Mouse (Mus musculus): ENCODE measurements around the gene Stk16. TPM values are rescaled to one million over a fixed set of nuclear protein-coding genes. Genes with fewer than 3 reads are reported as not detected.

The Stk16 gene
- total and polyA plus RNA-seq, 3 experiments, result 48.6 to 67.3 (median 60.6) TPM

GRCm38 (mm10) chr1:75191622-75192402, 18.8 kb upstream of the Stk16 start, which contains the start of the genes Ankzf1 and Atg9a (continued):
- TF ChIP-seq MYC (IDR thresholded peaks at IDR 0.05; ENCODE audit: low read depth, low read length) (peak; percentile 75; the same call in 1 of the 2 replicates), NRF1 (IDR thresholded peaks at IDR 0.05; ENCODE audit: low read depth, low read length) (peak; percentile 62), USF2 (conservative IDR thresholded peaks at IDR 0.05; ENCODE audit: low read depth, low read length) (no peak), MEF2A (IDR thresholded peaks at IDR 0.05; ENCODE audit: borderline replicate concordance, low read depth, low read length) (peak; percentile 52; the same call in 1 of the 2 replicates), RCOR1 (conservative IDR thresholded peaks at IDR 0.05; ENCODE audit: low read depth, low read length) (no peak), ZNF384 (IDR thresholded peaks at IDR 0.05; ENCODE audit: low read depth, low read length) (no peak), CHD1 (IDR thresholded peaks at IDR 0.05; ENCODE audit: low read depth, low read length) (no peak), NELFE (IDR thresholded peaks at IDR 0.05; ENCODE audit: low read depth, low read length) (peak; percentile 78), PAX5 (IDR thresholded peaks at IDR 0.05; ENCODE audit: low read length) (no peak), ZC3H11A (IDR thresholded peaks at IDR 0.05; ENCODE audit: low read depth, low read length) (no peak), EP300 (IDR thresholded peaks at IDR 0.05; ENCODE audit: low read length) (no peak), SMC3 (IDR thresholded peaks at IDR 0.05; ENCODE audit: low read depth, low read length) (no peak), KAT2A (IDR thresholded peaks at IDR 0.05; ENCODE audit: insufficient replicate concordance, low read length) (peak; percentile 51; the same call in 1 of the 2 replicates), ELF1 (IDR thresholded peaks at IDR 0.05; ENCODE audit: low read depth, low read length) (peak; percentile 67; the same call in 1 of the 2 replicates)

GRCm38 (mm10) chr1:75192452-75192851, 18.2 kb upstream of the Stk16 start:
- dilution Hi-C loops (cut with MboI; ENCODE audit: extremely low pct_ligation_motif_present, extremely low pct_unique_long_range_greater_than_20kb, low sequenced_read_pairs), result no loop called here
- no peaks in the 10 kb centered on the region for H3K9me3 ChIP-seq (replicated peaks; ENCODE audit: low read length)
- no peaks in the 10 kb centered on the region for H3K27me3 ChIP-seq (replicated peaks)
- H3K4me3 ChIP-seq (replicated peaks in 1 of 3; ENCODE audit: low read depth in 2 of 3, low read length in 2 of 3, poor library complexity in 1 of 3), result peak overlapping the region; percentile 89 to 98 (median 97)
- in situ Hi-C loops (cut with MboI; ENCODE audit: low pct_ligation_motif_present, low pct_unique_long_range_greater_than_20kb, low sequenced_read_pairs), result no loop called here
- peak overlapping the region; percentile 93 for H3K27ac ChIP-seq (ENCODE audit: insufficient read depth, low read depth)
- H3K79me2 ChIP-seq (replicated peaks; ENCODE audit: control insufficient read depth, extremely low read depth, insufficient read depth, poor library complexity, severe bottlenecking), result no peaks in the 10 kb centered on the region
- TF ChIP-seq ZMIZ1 (IDR thresholded peaks at IDR 0.05; ENCODE audit: low read depth, low read length), result 0 out of 2 replicates have a peak, but pooled peaks have one; percentile 71
- peak; percentile 92; the same call in 1 of the 2 replicates for TF ChIP-seq CHD1 (IDR thresholded peaks at IDR 0.05; ENCODE audit: low read depth, low read length)
- peak; percentile 51 for TF ChIP-seq SIN3A (IDR thresholded peaks at IDR 0.05; ENCODE audit: low read length)
- no peak for TF ChIP-seq E2F4 (IDR thresholded peaks at IDR 0.05; ENCODE audit: insufficient replicate concordance, low read depth, low read length)
- no peak for TF ChIP-seq POLR2A (IDR thresholded peaks at IDR 0.05; ENCODE audit: low read depth, low read length)
- TF ChIP-seq MAFK (IDR thresholded peaks at IDR 0.05; ENCODE audit: insufficient replicate concordance, low read length), result no peak
- no peak for TF ChIP-seq CHD2 (IDR thresholded peaks at IDR 0.05; ENCODE audit: low read length)
- peak; percentile 24; the same call in 1 of the 2 replicates for TF ChIP-seq MYC (IDR thresholded peaks at IDR 0.05; ENCODE audit: low read depth, low read length)
- TF ChIP-seq SMC3 (IDR thresholded peaks at IDR 0.05; ENCODE audit: low read depth, low read length), result no peak
- no peak for TF ChIP-seq BHLHE40 (IDR thresholded peaks at IDR 0.05; ENCODE audit: low read depth, low read length)
- TF ChIP-seq TCF12 (IDR thresholded peaks at IDR 0.05; ENCODE audit: low read depth, low read length), result peak; percentile 51; the same call in 1 of the 2 replicates
- TF ChIP-seq IRF4 (IDR thresholded peaks at IDR 0.05; ENCODE audit: low read depth, low read length), result peak; percentile 27; the same call in 1 of the 2 replicates
- TF ChIP-seq USF1 (IDR thresholded peaks at IDR 0.05; ENCODE audit: low read depth, low read length), result no peak
- peak; percentile 25; the same call in 1 of the 2 replicates for TF ChIP-seq ETS1 (conservative IDR thresholded peaks at IDR 0.05; ENCODE audit: low read depth, low read length)
- no peak for TF ChIP-seq ZKSCAN1 (IDR thresholded peaks at IDR 0.05; ENCODE audit: borderline replicate concordance, low read depth, low read length)
- TF ChIP-seq KAT2A (IDR thresholded peaks at IDR 0.05; ENCODE audit: insufficient replicate concordance, low read length), result 0 out of 2 replicates have a peak, but pooled peaks have one; percentile 62
- peak; percentile 53; the same call in 1 of the 2 replicates for TF ChIP-seq HCFC1 (IDR thresholded peaks at IDR 0.05; ENCODE audit: low read depth, low read length)
- TF ChIP-seq NELFE (IDR thresholded peaks at IDR 0.05; ENCODE audit: low read depth, low read length), result peak; percentile 60; the same call in 1 of the 2 replicates
- no peak for TF ChIP-seq ZNF384 (IDR thresholded peaks at IDR 0.05; ENCODE audit: low read depth, low read length)
- TF ChIP-seq MXI1 (IDR thresholded peaks at IDR 0.05; ENCODE audit: low read depth, low read length), result peak; percentile 82
- TF ChIP-seq MAX (IDR thresholded peaks at IDR 0.05; ENCODE audit: low read length), result 0 out of 2 replicates have a peak, but pooled peaks have one; percentile 37
- TF ChIP-seq EP300 (IDR thresholded peaks at IDR 0.05; ENCODE audit: low read length), result peak; percentile 25; the same call in 1 of the 2 replicates
- TF ChIP-seq NRF1 (IDR thresholded peaks at IDR 0.05; ENCODE audit: low read depth, low read length), result 0 out of 2 replicates have a peak, but pooled peaks have one; percentile 9
- TF ChIP-seq ELF1 (IDR thresholded peaks at IDR 0.05; ENCODE audit: low read depth, low read length), result peak; percentile 90
- H3K4me1 ChIP-seq (ENCODE audit: control insufficient read depth in 1 of 2, insufficient read depth in 2 of 2), result peaks cover 10 to 38% of the 10 kb centered on the region in 2 experiments
- DNase-seq (ENCODE audit: extremely low read depth), result peak; percentile 70
- peak overlapping the region; percentile 90 for H3K9ac ChIP-seq (ENCODE audit: insufficient read depth, low read depth)
- peaks cover 18 to 54% of the 10 kb centered on the region in 2 experiments for H3K36me3 ChIP-seq (replicated peaks in 1 of 2; ENCODE audit: control insufficient read depth in 1 of 2, insufficient read depth in 1 of 2, low read length in 1 of 2)
- peak overlapping the region; percentile 27 for H3K4me2 ChIP-seq (ENCODE audit: insufficient read depth, low read depth, poor library complexity, severe bottlenecking)
